Mouse (Mus musculus) small intestine, adult 2 months (tissue): ENCODE results near the gene Rnasek.

Source experiments
- CTCF ChIP-seq: fragments of 200-500 bp; IDR thresholded peaks from 2 replicates; pipeline ENCODE4 v1.5.1; 2012; ENCODE audit warnings: low read depth, mild to moderate bottlenecking, control low read depth, inconsistent platforms, low read length, moderate library complexity, mixed read lengths; ENCODE audit not compliant: insufficient replicate concordance, insufficient read length; ENCODE audit errors: extremely low read depth
- POLR2A ChIP-seq: fragments of 200-500 bp; IDR thresholded peaks from 2 replicates; pipeline ENCODE4 v1.6.1; 2012; ENCODE audit warnings: low read depth, mild to moderate bottlenecking, control low read depth, inconsistent platforms, low read length, moderate library complexity

- TF ChIP-seq POLR2A (no peak), CTCF (no peak)
Observed at GRCm38 (mm10) chr11:70227126-70227525, 12.5 kb downstream of the Rnasek start.
